Mouse (Mus musculus) myocyte (in vitro differentiated cells): ENCODE data around the gene Sfxn1. TPM values are rescaled to one million over a fixed set of nuclear protein-coding genes. Genes with fewer than 3 reads are reported as not detected.
A peak's percentile ranks its signal among the peaks of the same experiment; 100 is the strongest.

Source experiments
- H3K27me3 ChIP-seq: one replicate; pipeline ENCODE4 v1.6.1; 2011; ENCODE audit not compliant: control insufficient read depth, insufficient read depth, insufficient read length
- H3K36me3 ChIP-seq: one replicate; pipeline ENCODE4 v1.6.1; 2011; ENCODE audit not compliant: control insufficient read depth, insufficient read depth
- H3K4me2 ChIP-seq: one replicate; pipeline ENCODE4 v1.6.1; 2011; ENCODE audit warnings: low read depth, control low read depth
- H3K4me3 ChIP-seq: one replicate; pipeline ENCODE4 v1.5.1; 2011; ENCODE audit warnings: mild to moderate bottlenecking, control low read depth, moderate library complexity
- H3K79me2 ChIP-seq: one replicate; pipeline ENCODE4 v1.6.1; 2011; ENCODE audit not compliant: control insufficient read depth, insufficient read depth
- H3ac ChIP-seq: one replicate; pipeline ENCODE4 v1.6.1; 2011; ENCODE audit not compliant: control insufficient read depth, insufficient read length
- CEBPB ChIP-seq: IDR thresholded peaks from 2 replicates; pipeline ENCODE4 v1.6.1; 2011; ENCODE audit warnings: mild to moderate bottlenecking, moderate library complexity; ENCODE audit not compliant: poor library complexity, insufficient read depth, severe bottlenecking
- E2F4 ChIP-seq: IDR thresholded peaks from one replicate; pipeline ENCODE4 v1.6.1; 2011; ENCODE audit warnings: mild to moderate bottlenecking, control low read depth, moderate library complexity; ENCODE audit not compliant: insufficient read depth
- MAX ChIP-seq: IDR thresholded peaks from one replicate; pipeline ENCODE4 v1.6.1; 2011; ENCODE audit warnings: low read depth, mild to moderate bottlenecking, control low read depth
- MYOD1 ChIP-seq, 3 experiments: IDR thresholded peaks; one replicate each; pipeline ENCODE4 v1.6.1; 2011; ENCODE audit warnings: control low read depth in 2 of 3, low read depth in 2 of 3, mild to moderate bottlenecking in 2 of 3, moderate library complexity in 1 of 3; ENCODE audit not compliant: insufficient read length in 2 of 3, control insufficient read depth in 1 of 3
- MYOG ChIP-seq, 3 experiments: IDR thresholded peaks; one replicate each; pipeline ENCODE4 v1.6.1; 2011; ENCODE audit warnings: control low read depth in 2 of 3, low read depth in 2 of 3, mild to moderate bottlenecking in 2 of 3; ENCODE audit not compliant: insufficient read length in 2 of 3, control insufficient read depth in 1 of 3, insufficient read depth in 1 of 3
- POLR2A ChIP-seq: IDR thresholded peaks from one replicate; pipeline ENCODE4 v1.6.1; 2011; ENCODE audit warnings: low read depth, mild to moderate bottlenecking, control low read depth, moderate library complexity; ENCODE audit not compliant: insufficient read length
- POLR2AphosphoS2 ChIP-seq: IDR thresholded peaks from one replicate; pipeline ENCODE4 v1.6.1; 2011; ENCODE audit warnings: low read depth, control low read depth; ENCODE audit not compliant: insufficient read length
- REST ChIP-seq: IDR thresholded peaks from one replicate; pipeline ENCODE4 v1.6.1; 2011; ENCODE audit warnings: mild to moderate bottlenecking, control low read depth, moderate library complexity; ENCODE audit not compliant: insufficient read depth, insufficient read length
- SRF ChIP-seq: IDR thresholded peaks from one replicate; pipeline ENCODE4 v1.6.1; 2011; ENCODE audit warnings: low read depth; ENCODE audit not compliant: control insufficient read depth, insufficient read length
- TCF12 ChIP-seq: IDR thresholded peaks from one replicate; pipeline ENCODE4 v1.6.1; 2011; ENCODE audit warnings: mild to moderate bottlenecking, control low read depth; ENCODE audit not compliant: poor library complexity, insufficient read depth, severe bottlenecking
- TCF3 ChIP-seq: IDR thresholded peaks from one replicate; pipeline ENCODE4 v1.6.1; 2011; ENCODE audit warnings: low read depth, control low read depth; ENCODE audit not compliant: insufficient read length
- USF1 ChIP-seq: IDR thresholded peaks from one replicate; pipeline ENCODE4 v1.6.1; 2011; ENCODE audit warnings: low read depth, mild to moderate bottlenecking, control low read depth, moderate library complexity
- polyA plus RNA-seq: library from polyadenylated mRNA; unstranded; fragments of >200 nt; fragmentation: generic; extraction: Trizol; gene quantifications from one replicate; pipeline ENCODE4 v1.2.1, GENCODE M21; 2012; ENCODE audit warnings: missing spikeins

Sfxn1 gene
- polyA plus RNA-seq, 1 experiment, result 10.9 TPM

DNA sequence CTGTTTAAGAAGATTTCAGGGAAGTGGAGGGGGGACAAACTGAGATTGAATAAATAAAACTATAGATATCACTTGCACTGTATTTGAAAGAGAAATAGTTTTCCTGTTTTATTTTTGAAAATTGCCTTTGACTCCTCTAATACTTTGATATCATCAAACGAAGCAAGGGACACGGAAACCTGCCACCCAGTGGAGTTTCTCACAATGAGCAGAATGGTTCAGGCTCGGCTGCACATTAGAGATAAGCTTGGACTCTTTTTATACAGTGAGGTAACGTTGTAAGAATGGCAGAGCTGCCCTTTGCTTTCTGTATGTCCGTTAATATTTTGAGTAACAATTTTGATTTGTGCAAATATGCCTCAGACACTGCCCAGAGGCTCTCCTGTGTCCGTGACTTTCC lies 20.1 kb downstream of the Sfxn1 start:
- Histone ChIP-seq H3K27me3 (no peaks in the 10 kb centered on the region), H3K79me2 (no peaks in the 10 kb centered on the region), H3K4me2 (no peak overlapping the region), H3K36me3 (peaks cover 31% of the 10 kb centered on the region), H3ac (no peak overlapping the region), H3K4me3 (no peak overlapping the region)
- no peak for TF ChIP-seq MYOD1 (IDR thresholded peaks at IDR 0.05; ENCODE audit: control insufficient read depth in 1 of 3, insufficient read length in 2 of 3, low read depth in 2 of 3)
- no peak for TF ChIP-seq CEBPB
- TF ChIP-seq MYOG (IDR thresholded peaks at IDR 0.05; ENCODE audit: control insufficient read depth in 1 of 3, insufficient read depth in 1 of 3, insufficient read length in 2 of 3, low read depth in 2 of 3), result no peak
- no peak for TF ChIP-seq TCF12
- TF ChIP-seq POLR2A, result no peak
- TF ChIP-seq REST, result no peak
- no peak for TF ChIP-seq MAX
- TF ChIP-seq SRF, result no peak

DNA sequence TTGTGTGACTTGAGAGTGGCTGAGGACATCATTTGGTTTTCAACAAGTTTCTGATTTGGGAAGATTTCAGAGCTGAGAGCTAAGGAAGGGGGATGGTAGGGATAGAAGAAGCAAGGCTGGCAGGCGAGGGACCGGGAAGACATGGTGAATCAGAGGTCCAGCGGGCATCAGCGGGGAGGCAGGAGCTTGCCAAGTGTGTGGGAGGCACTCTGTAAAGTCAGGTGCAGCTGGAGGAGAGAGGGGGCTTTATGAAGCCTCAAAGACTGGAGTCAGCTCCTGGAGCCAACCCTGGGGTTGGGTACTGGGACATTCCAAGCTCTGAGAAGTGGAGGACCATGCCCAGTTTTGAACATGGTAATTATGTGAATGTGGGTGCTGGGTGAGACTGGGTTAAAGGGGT lies 22.7 kb downstream of the Sfxn1 start:
- no peak overlapping the region for H3ac ChIP-seq
- TF ChIP-seq USF1 (no peak), MYOD1 (IDR thresholded peaks at IDR 0.05; ENCODE audit: control insufficient read depth in 1 of 3, insufficient read length in 2 of 3, low read depth in 2 of 3) (peak in 2 of 3 experiments; percentile 65 to 67)
- H3K27me3 ChIP-seq, result no peaks in the 10 kb centered on the region
- H3K36me3 ChIP-seq, result peaks cover 18% of the 10 kb centered on the region
- H3K79me2 ChIP-seq, result no peaks in the 10 kb centered on the region
- H3K4me2 ChIP-seq, result peak overlapping the region; percentile 42
- no peak overlapping the region for H3K4me3 ChIP-seq

DNA sequence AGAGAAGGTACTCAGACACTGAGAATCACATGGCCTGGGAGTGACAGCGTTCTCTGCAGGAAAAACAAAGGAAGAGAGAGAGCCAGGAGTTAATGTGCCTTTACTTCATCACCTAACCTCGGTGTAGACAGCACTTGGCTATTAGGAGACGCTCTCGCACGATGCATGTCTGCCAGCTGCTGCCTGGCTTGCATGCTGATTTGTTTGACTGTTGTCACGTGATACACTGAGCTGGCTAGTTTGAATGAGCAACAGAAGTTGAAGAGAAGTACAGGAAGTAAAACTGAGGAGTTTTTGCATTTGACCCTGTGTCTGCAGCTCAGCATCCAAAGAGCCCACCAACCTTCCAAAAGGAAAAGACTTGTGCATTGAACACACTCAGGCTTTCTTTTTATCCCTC lies 23.3 kb downstream of the Sfxn1 start:
- Histone ChIP-seq H3K27me3 (no peaks in the 10 kb centered on the region), H3K36me3 (peaks cover 18% of the 10 kb centered on the region), H3K79me2 (no peaks in the 10 kb centered on the region), H3K4me3 (no peak overlapping the region), H3K4me2 (peak overlapping the region; percentile 42), H3ac (no peak overlapping the region)
- peak in 1 of 3 experiments; percentile 34 for TF ChIP-seq MYOD1 (IDR thresholded peaks at IDR 0.05; ENCODE audit: control insufficient read depth in 1 of 3, insufficient read length in 2 of 3, low read depth in 2 of 3)
- no peak for TF ChIP-seq POLR2AphosphoS2
- TF ChIP-seq USF1, result peak; percentile 26
- TF ChIP-seq TCF3, result no peak
- TF ChIP-seq POLR2A, result no peak

DNA sequence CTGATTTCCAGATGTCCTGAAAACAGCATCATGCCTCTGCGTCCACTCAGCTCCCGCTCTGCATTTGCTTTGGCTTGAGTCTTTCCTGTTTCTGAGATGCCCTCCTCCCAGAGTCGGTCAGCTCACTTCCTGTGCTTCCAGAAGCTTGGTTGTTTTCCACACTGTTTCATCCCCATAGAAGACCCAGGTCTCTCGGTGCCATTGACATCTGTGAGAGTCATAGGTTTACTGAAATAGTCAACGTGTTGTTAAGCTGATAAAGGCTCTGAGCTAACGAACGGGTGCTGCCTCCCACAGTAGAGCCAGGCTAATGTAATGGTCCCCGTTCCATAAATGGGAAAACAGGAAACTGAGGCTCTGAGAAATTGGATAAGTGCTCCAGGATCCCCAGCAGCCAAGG lies 24.1 kb downstream of the Sfxn1 start:
- no peaks in the 10 kb centered on the region for H3K27me3 ChIP-seq
- peaks cover 18% of the 10 kb centered on the region for H3K36me3 ChIP-seq
- H3K4me3 ChIP-seq, result no peak overlapping the region
- H3ac ChIP-seq, result no peak overlapping the region
- no peak overlapping the region for H3K4me2 ChIP-seq
- no peaks in the 10 kb centered on the region for H3K79me2 ChIP-seq
- no peak for TF ChIP-seq POLR2A
- no peak for TF ChIP-seq TCF3
- no peak for TF ChIP-seq E2F4
- no peak for TF ChIP-seq TCF12
- TF ChIP-seq USF1, result no peak
- TF ChIP-seq MAX, result no peak
- no peak for TF ChIP-seq REST
- no peak for TF ChIP-seq MYOD1 (IDR thresholded peaks at IDR 0.05; ENCODE audit: control insufficient read depth in 1 of 3, insufficient read length in 2 of 3, low read depth in 2 of 3)
- no peak for TF ChIP-seq MYOG (IDR thresholded peaks at IDR 0.05; ENCODE audit: control insufficient read depth in 1 of 3, insufficient read depth in 1 of 3, insufficient read length in 2 of 3, low read depth in 2 of 3)
- no peak for TF ChIP-seq POLR2AphosphoS2
- no peak for TF ChIP-seq CEBPB
- no peak for TF ChIP-seq SRF

DNA sequence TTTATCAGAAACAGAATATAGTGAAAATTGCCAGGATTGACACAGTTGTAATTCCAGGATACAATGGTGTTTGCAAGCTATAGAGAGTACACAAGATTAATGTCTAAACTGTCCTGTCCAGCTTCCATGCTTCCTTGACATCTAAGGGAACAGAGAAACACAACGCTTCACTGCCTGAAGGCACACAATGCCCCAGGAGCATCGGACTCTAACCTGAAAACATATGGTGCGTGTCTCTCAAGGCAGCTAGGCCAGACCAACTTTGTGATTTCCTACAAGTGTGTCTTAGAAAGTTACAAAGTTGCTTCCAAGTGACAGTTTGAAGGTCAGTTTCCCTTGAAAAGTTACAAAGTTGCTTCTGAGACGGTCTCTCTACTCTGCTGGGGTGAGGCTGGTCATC lies 25.6 kb downstream of the Sfxn1 start:
- H3K27me3 ChIP-seq, result no peaks in the 10 kb centered on the region
- no peaks in the 10 kb centered on the region for H3K79me2 ChIP-seq
- peaks cover 17% of the 10 kb centered on the region for H3K36me3 ChIP-seq
- H3ac ChIP-seq, result no peak overlapping the region
- no peak overlapping the region for H3K4me3 ChIP-seq
- no peak overlapping the region for H3K4me2 ChIP-seq
- no peak for TF ChIP-seq USF1
- TF ChIP-seq MYOG (IDR thresholded peaks at IDR 0.05; ENCODE audit: control insufficient read depth in 1 of 3, insufficient read depth in 1 of 3, insufficient read length in 2 of 3, low read depth in 2 of 3), result no peak
- TF ChIP-seq REST, result no peak
- no peak for TF ChIP-seq POLR2AphosphoS2
- no peak for TF ChIP-seq SRF
- no peak for TF ChIP-seq TCF12
